Mouse (Mus musculus) T-cell, adult 66 days (primary cell): ENCODE results near the gene Nudt8. TPM values are rescaled to one million over a fixed set of nuclear protein-coding genes. Genes with fewer than 3 reads are reported as not detected.

Experiments used
- total RNA-seq, 2 experiments: library from RNA; stranded (reverse); gene quantifications; 3 replicates in 1 of 2; 4 replicates in 1 of 2; pipeline ENCODE4 v1.2.4; 2023

The Nudt8 gene
- total RNA-seq, result 1 to 10 TPM; 5.1 to 8.8 TPM

GRCm38 (mm10) chr19:4000119-4000900 is at the start of gene Nudt8, which contains the start of gene Gm49405:
Nudt8 (plus strand) TSS chr19:4000580.
Gm49405 (plus strand) TSS chr19:4000626.

GRCm38 (mm10) chr19:3958470-3958869 is 41.9 kb upstream of the Nudt8 start, which contains the start of gene Aldh3b3:
Aldh3b3 (plus strand) TSS chr19:3958645.

GRCm38 (mm10) chr19:3972229-3972628 is 28.2 kb upstream of the Nudt8 start, which contains the start of gene Aldh3b2:
Aldh3b2 (plus strand) TSS chr19:3972328.

GRCm38 (mm10) chr19:3986334-3986733 is 14.0 kb upstream of the Nudt8 start, which contains the start of gene Acy3:
Acy3 (plus strand) TSS chr19:3986570.

GRCm38 (mm10) chr19:3992416-3992815 is 8.0 kb upstream of the Nudt8 start, which contains the start of gene Tbx10:
Tbx10 (plus strand) TSS chr19:3992752.

GRCm38 (mm10) chr19:4003112-4003511 is 2.7 kb downstream of the Nudt8 start, which contains the start of gene Doc2g:
Doc2g (plus strand) TSS chr19:4003313.

GRCm38 (mm10) chr19:4012432-4013022 is 12.1 kb downstream of the Nudt8 start, which contains the start of gene Ndufv1:
Ndufv1 (minus strand) TSS chr19:4012806.

GRCm38 (mm10) chr19:4037788-4038232 is 37.4 kb downstream of the Nudt8 start, which contains the start of gene Gstp1:
Gstp1 (minus strand) TSS chr19:4037985.

GRCm38 (mm10) chr19:4045966-4046865 is 45.8 kb downstream of the Nudt8 start, which contains the start of gene Gstp2:
Gstp2 (minus strand) TSS chr19:4046023.

Other genes with a start within 250 kb of the Nudt8 start
- 100 to 1,000 TPM; 143 to 147 TPM for gene Kmt5b, start 233.2 kb upstream of the Nudt8 start, total RNA-seq
- 10 to 100 TPM; 45.6 to 87.1 TPM for gene Chka, start 148.8 kb upstream of the Nudt8 start, total RNA-seq
- gene Tcirg1, start 93.4 kb upstream of the Nudt8 start, total RNA-seq, result 10 to 100 TPM; 69.9 to 85.2 TPM
- gene Ndufs8, start 87.8 kb upstream of the Nudt8 start, total RNA-seq, result 10 to 100 TPM; 55.5 to 58.7 TPM
- under 1 TPM; 0.59 to 0.76 TPM for gene Aldh3b1, start 70.8 kb upstream of the Nudt8 start, total RNA-seq
- 10 to 100 TPM; 15.1 to 18.0 TPM for gene Unc93b1, start 65.4 kb upstream of the Nudt8 start, total RNA-seq
- gene Aldh3b3, start 41.9 kb upstream of the Nudt8 start, total RNA-seq, result not detected
- gene Aldh3b2, start 28.3 kb upstream of the Nudt8 start, total RNA-seq, result not detected
- gene Acy3, start 14.0 kb upstream of the Nudt8 start, total RNA-seq, result not detected
- not detected for gene Tbx10, start 7.8 kb upstream of the Nudt8 start, total RNA-seq
- 1 to 10 TPM; 1.2 to 1.4 TPM for gene Gm49405, start within 50 bp of the Nudt8 start, total RNA-seq
- gene Doc2g, start 2.7 kb downstream of the Nudt8 start, total RNA-seq, result 1 to 10 TPM; 3.3 to 3.8 TPM
- gene Ndufv1, start 12.2 kb downstream of the Nudt8 start, total RNA-seq, result 10 to 100 TPM; 92.7 to 97.9 TPM
- 100 to 1,000 TPM; 219 to 238 TPM for gene Gstp1, start 37.4 kb downstream of the Nudt8 start, total RNA-seq
- gene Gstp2, start 45.4 kb downstream of the Nudt8 start, total RNA-seq, result 10 to 100 TPM; 26.7 to 30.7 TPM
- 10 to 100 TPM; 28.7 to 37.1 TPM for gene Gstp3, start 59.0 kb downstream of the Nudt8 start, total RNA-seq
- not detected for gene Cabp2, start 81.0 kb downstream of the Nudt8 start, total RNA-seq
- 100 to 1,000 TPM; 166 to 171 TPM for gene Cdk2ap2, start 96.6 kb downstream of the Nudt8 start, total RNA-seq
- 100 to 1,000 TPM; 322 TPM for gene Pitpnm1, start 99.4 kb downstream of the Nudt8 start, total RNA-seq
- 100 to 1,000 TPM; 144 to 147 TPM for gene Aip, start 125.3 kb downstream of the Nudt8 start, total RNA-seq
- gene Gpr152, start 139.2 kb downstream of the Nudt8 start, total RNA-seq, result 1 to 10 TPM in 1 of 2 experiments, under 1 TPM in 1; 0.99 to 1.7 TPM
- not detected for gene Cabp4, start 143.5 kb downstream of the Nudt8 start, total RNA-seq
- gene Coro1b, start 148.0 kb downstream of the Nudt8 start, total RNA-seq, result 100 to 1,000 TPM; 127 to 139 TPM
- gene Ptprcap, start 153.0 kb downstream of the Nudt8 start, total RNA-seq, result 100 to 1,000 TPM; 313 to 348 TPM
- gene Rps6kb2, start 162.8 kb downstream of the Nudt8 start, total RNA-seq, result 10 to 100 TPM; 34.8 to 49.8 TPM
- gene Carns1, start 174.9 kb downstream of the Nudt8 start, total RNA-seq, result 10 to 100 TPM; 68.8 to 73.6 TPM
- 100 to 1,000 TPM; 292 to 316 TPM for gene Tbc1d10c, start 190.7 kb downstream of the Nudt8 start, total RNA-seq
- gene Ppp1ca, start 191.5 kb downstream of the Nudt8 start, total RNA-seq, result 100 to 1,000 TPM; 386 to 415 TPM
- 10 to 100 TPM; 46.6 to 54.9 TPM for gene Rad9a, start 201.1 kb downstream of the Nudt8 start, total RNA-seq
- gene Clcf1, start 213.7 kb downstream of the Nudt8 start, total RNA-seq, result 100 to 1,000 TPM; 139 to 167 TPM
- gene AC109138.7, start 213.8 kb downstream of the Nudt8 start, total RNA-seq, result not detected
- 10 to 100 TPM; 50.8 to 51.4 TPM for gene Pold4, start 231.3 kb downstream of the Nudt8 start, total RNA-seq